Mouse (Mus musculus): ENCODE results near the gene Ksr2. TPM values are rescaled to one million over a fixed set of nuclear protein-coding genes. Genes with fewer than 3 reads are reported as not detected.

Gene Ksr2
- polyA plus RNA-seq, 1 experiment: 0.03 TPM

GRCm38 (mm10) chr5:117704371-117704770 lies 290.6 kb downstream of the Ksr2 start:
- Histone ChIP-seq H3K4me3 (replicated peaks) (no peak overlapping the region), H3K27me3 (replicated peaks) (no peaks in the 10 kb centered on the region), H3K9me3 (peaks cover 26% of the 10 kb centered on the region), H3K4me1 (no peaks in the 10 kb centered on the region), H3K36me3 (replicated peaks; ENCODE audit: low read length) (no peaks in the 10 kb centered on the region)
- no peak for TF ChIP-seq FLI1 (IDR thresholded peaks at IDR 0.05; ENCODE audit: low read length)
- TF ChIP-seq GATA1 (IDR thresholded peaks at IDR 0.05; ENCODE audit: borderline replicate concordance, low read length): no peak

- Histone ChIP-seq H3K9me3 (peaks cover 33% of the 10 kb centered on the region), H3K4me1 (no peaks in the 10 kb centered on the region), H3K4me3 (replicated peaks) (no peak overlapping the region), H3K27me3 (replicated peaks) (no peaks in the 10 kb centered on the region), H3K36me3 (replicated peaks; ENCODE audit: low read length) (no peaks in the 10 kb centered on the region)
- TF ChIP-seq GATA1 (IDR thresholded peaks at IDR 0.05; ENCODE audit: borderline replicate concordance, low read length) (no peak), FLI1 (IDR thresholded peaks at IDR 0.05; ENCODE audit: low read length) (no peak)
Measured at GRCm38 (mm10) chr5:117706633-117707032, 292.8 kb downstream of the Ksr2 start.

- no peaks in the 10 kb centered on the region for H3K4me1 ChIP-seq
- no peak overlapping the region for H3K4me3 ChIP-seq (replicated peaks)
- H3K27me3 ChIP-seq (replicated peaks): no peaks in the 10 kb centered on the region
- H3K36me3 ChIP-seq (replicated peaks; ENCODE audit: low read length): no peaks in the 10 kb centered on the region
- TF ChIP-seq FLI1 (IDR thresholded peaks at IDR 0.05; ENCODE audit: low read length) (no peak), GATA1 (IDR thresholded peaks at IDR 0.05; ENCODE audit: borderline replicate concordance, low read length) (no peak)
- H3K9me3 ChIP-seq: peaks cover 32% of the 10 kb centered on the region
Measured at GRCm38 (mm10) chr5:117709306-117709705, 295.5 kb downstream of the Ksr2 start.

- peaks cover 35% of the 10 kb centered on the region for H3K9me3 ChIP-seq
- H3K4me3 ChIP-seq (replicated peaks): no peak overlapping the region
- no peaks in the 10 kb centered on the region for H3K27me3 ChIP-seq (replicated peaks)
- no peaks in the 10 kb centered on the region for H3K36me3 ChIP-seq (replicated peaks; ENCODE audit: low read length)
- TF ChIP-seq GATA1 (IDR thresholded peaks at IDR 0.05; ENCODE audit: borderline replicate concordance, low read length): no peak
- TF ChIP-seq FLI1 (IDR thresholded peaks at IDR 0.05; ENCODE audit: low read length): no peak
- H3K4me1 ChIP-seq: no peaks in the 10 kb centered on the region
Measured at GRCm38 (mm10) chr5:117711636-117712035, 297.8 kb downstream of the Ksr2 start.

GRCm38 (mm10) chr5:117712207-117712606 lies 298.4 kb downstream of the Ksr2 start:
- H3K4me1 ChIP-seq: no peaks in the 10 kb centered on the region
- TF ChIP-seq GATA1 (IDR thresholded peaks at IDR 0.05; ENCODE audit: borderline replicate concordance, low read length) (no peak), FLI1 (IDR thresholded peaks at IDR 0.05; ENCODE audit: low read length) (no peak)
- H3K36me3 ChIP-seq (replicated peaks; ENCODE audit: low read length): no peaks in the 10 kb centered on the region
- no peaks in the 10 kb centered on the region for H3K27me3 ChIP-seq (replicated peaks)
- H3K4me3 ChIP-seq (replicated peaks): no peak overlapping the region
- H3K9me3 ChIP-seq: peaks cover 37% of the 10 kb centered on the region

- H3K36me3 ChIP-seq (replicated peaks; ENCODE audit: low read length): no peaks in the 10 kb centered on the region
- H3K4me3 ChIP-seq (replicated peaks): no peak overlapping the region
- no peaks in the 10 kb centered on the region for H3K27me3 ChIP-seq (replicated peaks)
- H3K9me3 ChIP-seq: 0 out of 2 replicates have a peak, but pooled peaks cover 7% of the 10 kb centered on the region
- H3K4me1 ChIP-seq: no peaks in the 10 kb centered on the region
- no peak for TF ChIP-seq GATA1 (IDR thresholded peaks at IDR 0.05; ENCODE audit: borderline replicate concordance, low read length)
- no peak for TF ChIP-seq FLI1 (IDR thresholded peaks at IDR 0.05; ENCODE audit: low read length)
Measured at GRCm38 (mm10) chr5:117717120-117717519, 303.3 kb downstream of the Ksr2 start.

GRCm38 (mm10) chr5:117723316-117723715 lies 309.5 kb downstream of the Ksr2 start:
- Histone ChIP-seq H3K36me3 (replicated peaks; ENCODE audit: low read length) (no peaks in the 10 kb centered on the region), H3K4me3 (replicated peaks) (no peak overlapping the region)

GRCm38 (mm10) chr5:117726548-117726947 lies 312.7 kb downstream of the Ksr2 start:
- Histone ChIP-seq H3K4me3 (replicated peaks) (no peak overlapping the region), H3K4me1 (no peaks in the 10 kb centered on the region), H3K27me3 (replicated peaks) (no peaks in the 10 kb centered on the region), H3K36me3 (replicated peaks; ENCODE audit: low read length) (no peaks in the 10 kb centered on the region), H3K9me3 (peaks cover 15% of the 10 kb centered on the region)
- TF ChIP-seq FLI1 (IDR thresholded peaks at IDR 0.05; ENCODE audit: low read length) (no peak), GATA1 (IDR thresholded peaks at IDR 0.05; ENCODE audit: borderline replicate concordance, low read length) (no peak)

More at GRCm38 (mm10) chr5:117723316-117723715, 309.5 kb downstream of the Ksr2 start:
- no peak for TF ChIP-seq FLI1 (IDR thresholded peaks at IDR 0.05; ENCODE audit: low read length)
- no peak for TF ChIP-seq GATA1 (IDR thresholded peaks at IDR 0.05; ENCODE audit: borderline replicate concordance, low read length)
- Histone ChIP-seq H3K4me1 (no peaks in the 10 kb centered on the region), H3K27me3 (replicated peaks) (no peaks in the 10 kb centered on the region), H3K9me3 (peaks cover 15% of the 10 kb centered on the region)

- Histone ChIP-seq H3K4me3 (replicated peaks) (no peak overlapping the region), H3K4me1 (no peaks in the 10 kb centered on the region), H3K36me3 (replicated peaks; ENCODE audit: low read length) (no peaks in the 10 kb centered on the region), H3K27me3 (replicated peaks) (no peaks in the 10 kb centered on the region), H3K9me3 (peaks cover 15% of the 10 kb centered on the region)
- no peak for TF ChIP-seq FLI1 (IDR thresholded peaks at IDR 0.05; ENCODE audit: low read length)
- no peak for TF ChIP-seq GATA1 (IDR thresholded peaks at IDR 0.05; ENCODE audit: borderline replicate concordance, low read length)
Measured at GRCm38 (mm10) chr5:117727138-117727537, 313.3 kb downstream of the Ksr2 start.

- no peak for TF ChIP-seq FLI1 (IDR thresholded peaks at IDR 0.05; ENCODE audit: low read length)
- no peak for TF ChIP-seq GATA1 (IDR thresholded peaks at IDR 0.05; ENCODE audit: borderline replicate concordance, low read length)
- Histone ChIP-seq H3K4me1 (no peaks in the 10 kb centered on the region), H3K4me3 (replicated peaks) (no peak overlapping the region), H3K36me3 (replicated peaks; ENCODE audit: low read length) (no peaks in the 10 kb centered on the region), H3K27me3 (replicated peaks) (no peaks in the 10 kb centered on the region), H3K9me3 (no peaks in the 10 kb centered on the region)
Measured at GRCm38 (mm10) chr5:117731311-117731710, 317.5 kb downstream of the Ksr2 start.
